Mouse (Mus musculus) adrenal gland, postnatal 14 days (tissue): ENCODE data around the gene Atf7. TPM values are rescaled to one million over a fixed set of nuclear protein-coding genes. Genes with fewer than 3 reads are reported as not detected.
"Not testable (repeated sequence)": the region's sequence is repeated elsewhere in the genome, so short reads cannot be mapped to it uniquely, and the experiment has no call there.

ENCODE experiments used
- DNase-seq: peaks from one replicate; pipeline ENCODE4 v3.0.0; 2021; ENCODE audit warnings: mixed read lengths
- total RNA-seq: library from RNA; stranded (reverse); gene quantifications from 2 replicates; pipeline ENCODE4 v1.2.3, GENCODE M21; 2021

Gene Atf7
- total RNA-seq, 1 experiment from 2014 or later: 76.1 TPM

DNA sequence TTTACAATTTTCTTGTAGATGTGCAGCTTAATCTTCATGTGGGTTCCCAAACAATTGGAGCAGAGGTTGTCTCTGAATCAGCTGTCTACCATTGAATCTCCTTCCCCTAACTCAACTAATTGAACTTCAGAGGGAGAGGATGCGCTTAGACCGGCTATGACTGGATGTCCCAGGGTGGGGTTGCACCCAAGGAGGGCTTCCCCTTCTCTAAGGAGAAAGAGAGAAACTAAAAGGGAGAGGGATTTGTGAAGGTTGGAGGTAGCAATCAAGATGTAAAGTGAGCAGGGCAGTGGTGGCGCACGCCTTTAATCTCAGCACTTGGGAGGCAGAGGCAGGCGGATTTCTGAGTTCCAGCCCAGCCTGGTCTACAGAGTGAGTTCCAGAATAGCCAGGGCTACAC is 5.8 kb downstream of the Atf7 start:
- no peak for DNase-seq

DNA sequence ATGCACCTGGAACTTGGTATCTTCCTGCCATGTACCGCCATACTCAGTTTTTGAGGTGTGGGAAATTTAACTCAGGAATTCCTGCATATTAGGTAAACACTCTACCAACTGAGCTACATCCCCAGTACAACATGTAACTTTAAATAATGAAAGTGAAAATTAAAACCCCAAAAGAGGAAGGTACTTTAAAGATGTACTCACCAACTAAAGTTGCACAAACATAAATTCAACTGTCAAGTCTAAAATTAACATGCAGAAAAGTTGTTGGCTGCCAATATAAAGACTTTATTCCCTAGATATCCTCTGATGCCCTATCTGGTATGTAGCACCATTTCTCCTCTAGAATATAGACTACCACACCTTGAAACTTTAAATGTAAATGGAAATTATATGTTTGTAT is 7.6 kb downstream of the Atf7 start:
- no peak for DNase-seq

DNA sequence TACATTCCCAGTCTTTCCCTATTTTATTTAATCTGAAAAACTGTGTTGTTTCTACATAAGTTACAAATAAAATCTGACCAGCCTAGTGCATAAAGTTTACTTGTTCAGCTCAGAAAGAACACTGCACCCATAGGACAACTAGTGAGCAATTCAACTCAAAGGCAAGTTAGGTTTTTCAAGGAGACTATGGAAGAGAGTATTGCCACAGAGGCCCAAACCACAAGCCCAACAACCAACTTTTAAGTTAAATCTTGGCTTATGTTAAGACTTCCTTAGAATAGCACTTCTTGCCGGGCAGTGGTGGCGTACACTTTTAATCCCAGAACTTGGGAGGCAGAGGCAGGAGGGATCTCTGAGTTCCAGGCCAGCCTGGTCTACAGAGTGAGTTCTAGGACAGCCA is 9.1 kb downstream of the Atf7 start:
- no peak for DNase-seq

DNA sequence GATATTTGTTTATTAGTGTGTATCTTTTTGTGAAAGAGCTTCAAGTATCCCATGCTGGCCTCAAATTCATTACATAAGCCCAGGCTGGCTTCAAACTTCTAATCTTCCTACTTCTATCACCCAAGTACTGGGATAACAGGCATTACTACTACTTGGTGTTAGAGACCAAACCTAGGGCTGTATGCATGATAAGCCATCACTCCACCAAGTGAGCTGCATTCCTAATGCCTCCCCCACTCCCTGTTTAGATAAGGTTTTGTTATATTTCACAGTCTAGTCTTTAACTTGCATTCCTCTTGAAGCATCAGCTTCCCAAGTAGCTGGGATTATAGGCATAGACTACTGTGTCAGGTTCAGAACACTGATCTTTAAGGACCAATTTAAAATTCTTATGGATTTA is 11.0 kb downstream of the Atf7 start:
- DNase-seq: no peak

DNA sequence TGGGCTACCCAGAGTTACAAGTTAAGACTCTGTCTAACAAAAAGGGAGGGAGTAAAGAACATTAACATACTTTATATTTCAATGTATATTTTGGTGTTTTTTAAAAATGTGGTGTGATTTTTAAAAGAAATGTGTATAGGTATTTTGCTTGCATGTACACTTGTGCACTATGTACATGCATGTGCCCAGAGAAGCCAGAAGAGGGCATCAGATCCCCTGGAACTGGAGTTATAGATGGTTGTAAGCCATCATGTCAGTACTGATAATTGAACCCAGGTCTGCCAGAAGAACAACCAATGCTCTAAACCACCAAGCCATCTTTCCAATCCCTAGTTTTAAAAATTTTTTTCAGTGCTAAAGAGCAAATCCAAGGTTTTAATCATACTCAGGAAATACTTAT is 12.3 kb downstream of the Atf7 start:
- no peak for DNase-seq

DNA sequence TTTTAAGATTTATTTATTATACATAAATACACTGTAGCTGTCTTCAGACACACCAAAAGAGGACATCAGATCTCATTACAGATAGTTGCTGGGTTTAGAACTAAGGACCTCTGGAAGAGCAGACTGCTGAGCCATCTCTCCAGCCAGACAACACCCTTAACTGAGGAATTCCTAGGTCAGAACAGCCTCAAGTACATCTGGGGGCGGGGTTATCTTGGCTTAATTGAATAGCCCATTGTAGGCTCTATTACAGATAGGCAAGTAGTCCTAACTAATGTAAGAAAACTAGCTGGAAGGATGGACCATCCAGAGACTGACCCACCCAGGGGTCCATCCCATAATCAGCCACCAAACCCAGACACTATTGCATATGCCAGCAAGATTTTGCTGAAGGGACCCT is 16.7 kb downstream of the Atf7 start:
- not testable (repeated sequence) for DNase-seq

DNA sequence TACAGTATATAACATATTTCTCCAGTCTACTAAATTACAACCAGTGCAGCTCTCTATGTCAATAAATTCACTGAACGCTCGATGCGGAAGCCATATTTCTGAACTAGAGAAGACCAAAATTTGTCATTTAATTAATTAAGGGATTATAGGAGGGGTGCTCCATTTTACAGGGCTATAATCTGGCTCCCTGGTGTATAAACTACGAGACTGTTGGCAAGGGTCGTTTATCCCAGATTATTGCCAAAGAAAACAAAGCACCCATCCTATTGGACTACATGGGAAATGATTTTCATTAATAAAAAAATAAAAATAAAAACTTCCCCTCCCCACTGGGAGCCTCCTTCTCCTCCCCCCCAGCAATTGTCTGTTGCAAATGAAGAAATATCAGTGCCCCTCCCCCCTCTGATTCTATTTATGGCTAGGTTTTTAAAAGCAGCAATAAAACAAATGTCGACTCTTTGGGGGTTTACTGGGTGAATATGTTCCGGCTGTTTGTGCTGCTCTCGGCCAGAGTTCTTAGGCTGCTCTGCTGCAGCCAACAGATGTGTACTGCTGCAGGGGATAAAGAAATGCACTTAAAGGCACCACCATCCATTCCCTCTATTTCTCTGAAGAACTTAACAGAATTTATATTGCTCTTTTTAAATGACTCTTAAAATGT is 31.1 kb downstream of the Atf7 start:
- DNase-seq: peak; percentile 6

DNA sequence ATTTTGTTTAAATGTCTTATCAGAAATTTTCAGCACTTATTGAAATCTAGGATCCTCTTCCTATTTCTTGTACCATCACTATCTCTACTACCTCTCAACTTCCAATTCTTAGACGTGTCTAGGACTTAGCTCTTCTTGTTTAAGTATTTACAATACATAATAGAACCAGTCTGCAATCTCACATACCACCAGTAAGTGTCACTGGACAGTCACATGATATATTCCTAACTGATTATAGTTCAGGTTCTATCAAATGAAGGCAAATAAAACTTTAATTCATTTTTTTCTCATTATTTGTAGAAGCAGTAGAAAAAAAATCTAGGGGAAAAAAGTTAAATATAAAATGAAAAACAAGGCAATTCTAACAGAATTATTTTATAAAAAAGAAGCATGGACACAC is 32.6 kb downstream of the Atf7 start:
- no peak for DNase-seq

DNA sequence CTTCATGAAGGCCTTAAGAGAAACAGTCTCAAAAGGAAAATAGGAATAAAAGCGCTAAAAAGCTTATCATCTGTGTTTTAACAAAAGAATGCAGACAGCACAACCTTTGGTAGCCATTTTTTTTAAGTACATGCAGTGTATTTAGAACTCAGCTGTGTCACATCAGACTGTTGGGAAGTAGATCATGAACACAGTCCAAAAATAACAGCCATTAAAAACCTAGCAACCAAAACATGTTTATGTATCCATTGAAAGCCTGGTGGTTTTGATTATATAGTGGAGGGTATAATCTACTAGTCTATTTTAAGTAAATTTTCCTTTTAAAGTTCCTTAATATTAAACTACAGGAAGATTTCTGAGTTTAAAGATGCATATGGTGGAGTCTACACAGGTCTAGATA is 34.7 kb downstream of the Atf7 start:
- DNase-seq: no peak

DNA sequence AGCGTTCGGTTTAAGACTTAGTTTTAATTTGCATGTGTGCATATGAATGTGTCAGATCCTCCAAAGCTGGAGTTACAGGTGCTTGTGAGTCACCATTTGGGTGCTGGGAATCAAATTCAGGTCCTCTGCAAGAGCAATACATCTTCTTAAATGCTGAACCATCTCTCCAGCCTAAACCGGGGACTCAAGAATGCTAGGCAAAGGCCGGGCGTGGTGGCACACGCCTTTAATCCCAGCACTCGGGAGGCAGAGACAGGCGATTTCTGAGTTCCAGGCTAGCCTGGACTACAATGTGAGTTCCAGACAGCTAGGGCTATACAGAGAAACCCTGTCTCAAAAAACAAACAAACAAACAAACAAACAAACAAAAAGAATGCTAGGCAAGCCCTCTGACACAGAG is 35.4 kb downstream of the Atf7 start:
- no peak for DNase-seq

DNA sequence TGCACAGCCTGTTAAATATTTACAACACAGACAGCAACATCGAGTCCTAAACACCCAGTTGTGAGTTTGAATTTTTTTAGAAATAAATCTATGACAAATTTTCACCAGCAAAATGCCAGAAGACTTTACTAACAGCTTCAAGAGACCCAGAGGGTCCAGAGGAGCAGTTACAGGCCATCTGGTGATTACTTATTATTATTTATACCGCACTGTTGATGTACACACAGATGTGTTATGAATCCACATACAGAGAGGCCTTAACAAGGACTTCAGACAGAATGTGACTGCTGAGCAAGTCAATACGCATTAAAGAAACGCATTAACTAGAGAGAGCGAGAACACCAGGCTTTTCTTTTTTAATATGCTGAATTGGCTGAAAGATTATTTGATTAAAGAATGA is 39.8 kb downstream of the Atf7 start:
- DNase-seq: no peak

DNA sequence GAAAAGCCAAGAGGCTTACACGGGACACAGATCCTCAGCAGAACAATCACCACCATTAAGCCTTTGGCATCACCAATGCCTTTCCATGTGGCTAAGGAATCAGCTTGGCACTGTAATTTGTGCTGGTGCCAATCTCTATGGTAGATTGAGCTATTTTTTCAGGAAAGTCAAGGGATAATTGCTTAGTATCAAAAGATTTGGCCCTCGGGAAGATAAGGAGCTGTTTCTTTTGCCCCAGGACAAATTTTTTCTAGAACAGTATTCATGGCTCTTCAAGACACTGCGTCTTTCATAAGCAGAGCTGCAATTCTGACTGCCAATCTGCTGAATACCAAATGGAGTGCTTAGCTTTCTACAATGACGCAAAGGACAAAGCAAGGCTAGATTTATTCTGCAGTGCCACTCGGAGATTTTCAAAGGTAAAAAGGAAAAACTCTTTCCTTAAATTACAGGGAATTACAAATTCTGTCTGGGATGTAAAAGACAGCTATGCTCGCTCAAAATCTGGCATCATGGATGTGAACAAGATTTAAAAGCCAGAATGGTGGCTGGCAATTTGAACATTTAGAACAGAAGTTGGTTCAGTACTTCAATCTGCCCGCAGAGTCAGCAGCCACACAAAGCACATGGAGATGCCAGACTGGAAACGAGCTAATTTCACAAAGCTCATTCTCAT is 41.4 kb downstream of the Atf7 start:
- no peak for DNase-seq

DNA sequence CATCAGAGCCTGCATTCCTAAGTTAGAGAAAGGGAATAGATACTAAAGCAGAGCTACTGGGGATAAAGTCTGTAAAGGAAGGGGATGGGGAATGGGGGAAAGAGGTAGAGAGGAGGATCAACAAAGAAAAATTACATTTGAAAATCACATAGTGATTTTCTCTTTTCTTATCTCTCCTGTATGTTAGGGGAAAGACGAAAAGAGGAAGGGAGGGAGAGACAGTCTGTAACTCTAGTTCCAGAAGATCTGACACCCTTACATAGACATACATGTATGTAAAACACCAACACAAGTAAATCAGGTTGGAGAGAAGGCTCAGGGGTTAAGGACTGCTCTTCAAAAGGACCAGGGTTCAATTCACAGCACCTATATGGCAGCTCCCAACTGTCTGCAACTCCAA is 44.1 kb downstream of the Atf7 start:
- DNase-seq: no peak

DNA sequence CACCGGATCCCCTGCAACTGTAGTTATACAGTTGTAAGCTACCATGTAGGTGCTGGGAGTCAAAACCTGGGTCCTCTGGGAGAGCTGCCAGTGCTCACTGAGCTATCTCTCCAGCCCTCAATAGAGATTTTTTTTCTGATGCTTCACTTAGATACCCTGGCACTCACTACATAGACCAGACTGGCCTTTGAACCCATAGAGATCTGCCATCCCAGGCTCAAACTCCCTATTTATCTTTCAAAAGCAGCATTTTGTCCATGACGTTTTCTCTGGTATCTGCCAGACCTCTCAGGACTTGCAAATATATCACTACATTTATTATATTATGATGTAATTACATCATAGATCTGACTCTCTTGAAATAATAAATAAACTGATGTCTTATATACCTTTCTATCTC is 46.9 kb downstream of the Atf7 start:
- no peak for DNase-seq

DNA sequence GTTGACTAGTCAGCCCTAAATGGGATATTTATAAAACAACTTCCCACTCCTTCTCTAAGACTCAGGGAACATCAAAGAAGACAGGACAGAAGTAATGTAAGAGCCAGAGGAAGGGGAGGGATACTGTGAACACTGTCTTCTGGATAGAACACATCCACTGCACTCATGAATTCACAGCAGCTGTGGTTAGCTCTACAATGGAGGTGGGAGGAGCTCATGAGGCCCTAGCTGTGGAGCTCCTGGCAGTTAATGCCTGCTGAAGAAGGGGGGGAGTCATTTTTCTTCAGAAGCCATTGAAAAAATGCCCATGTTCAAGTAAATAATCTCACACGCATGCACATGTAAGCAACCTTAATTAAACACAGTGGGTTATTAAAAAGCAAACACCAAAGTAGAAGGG is 48.3 kb downstream of the Atf7 start:
- DNase-seq: no peak

DNA sequence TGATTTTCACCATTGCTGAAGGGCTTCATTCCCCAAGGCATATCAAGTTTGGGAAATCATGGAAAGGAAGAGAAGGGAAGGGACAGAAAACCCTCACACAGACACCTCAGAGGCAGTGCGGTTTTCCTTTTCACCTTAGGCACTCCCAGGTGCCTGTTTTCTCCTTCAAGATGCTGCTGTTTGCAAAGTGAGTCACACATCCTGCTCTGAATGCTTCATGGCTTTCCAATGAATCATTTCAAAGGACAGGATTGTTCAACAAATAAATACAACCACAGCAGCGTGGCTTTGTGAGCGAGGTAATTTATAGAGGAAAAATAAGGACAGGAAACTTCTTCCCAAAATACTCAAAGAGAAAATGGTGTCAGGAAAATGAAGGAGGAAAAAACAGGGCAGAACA is 53.2 kb downstream of the Atf7 start:
- DNase-seq: peak; percentile 6

DNA sequence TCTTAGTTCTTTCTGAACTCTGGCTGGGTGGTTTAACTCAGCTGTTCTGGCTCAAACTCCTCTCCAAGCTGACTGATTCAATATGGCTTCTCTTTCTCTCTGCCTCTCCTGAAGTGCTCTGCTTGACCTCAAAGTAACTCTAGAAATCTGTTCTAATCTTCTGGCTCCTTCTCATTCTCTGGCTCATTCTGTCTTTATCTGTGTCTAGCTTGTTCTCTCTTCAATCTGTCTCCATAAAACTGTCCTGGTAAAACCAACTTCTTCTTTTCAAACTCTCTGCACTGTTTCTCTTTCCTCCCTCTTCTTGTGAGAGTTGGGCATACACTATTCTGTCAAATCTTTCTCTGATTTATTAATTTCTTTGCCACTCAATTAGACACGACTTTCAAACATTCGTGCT is 57.4 kb downstream of the Atf7 start:
- no peak for DNase-seq

DNA sequence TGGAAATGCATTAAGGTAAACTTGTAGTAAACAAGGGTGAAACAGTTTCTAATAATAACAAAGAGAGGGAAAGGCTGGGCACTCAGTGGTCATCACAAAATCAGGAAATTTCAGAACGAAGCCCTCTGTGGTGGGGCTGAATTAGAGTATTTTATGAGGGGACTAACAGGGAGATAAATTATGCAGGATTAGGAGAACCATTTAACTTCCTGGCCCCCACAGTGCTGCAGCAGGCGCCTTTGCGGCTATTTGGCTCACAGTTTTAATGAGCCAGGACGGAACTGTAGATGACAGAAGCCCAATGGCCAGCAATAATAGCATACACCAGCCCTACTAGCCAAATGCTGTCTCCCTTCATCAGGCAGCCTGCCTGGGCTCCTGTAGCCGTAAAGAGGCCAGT is 61.6 kb downstream of the Atf7 start:
- DNase-seq: no peak

DNA sequence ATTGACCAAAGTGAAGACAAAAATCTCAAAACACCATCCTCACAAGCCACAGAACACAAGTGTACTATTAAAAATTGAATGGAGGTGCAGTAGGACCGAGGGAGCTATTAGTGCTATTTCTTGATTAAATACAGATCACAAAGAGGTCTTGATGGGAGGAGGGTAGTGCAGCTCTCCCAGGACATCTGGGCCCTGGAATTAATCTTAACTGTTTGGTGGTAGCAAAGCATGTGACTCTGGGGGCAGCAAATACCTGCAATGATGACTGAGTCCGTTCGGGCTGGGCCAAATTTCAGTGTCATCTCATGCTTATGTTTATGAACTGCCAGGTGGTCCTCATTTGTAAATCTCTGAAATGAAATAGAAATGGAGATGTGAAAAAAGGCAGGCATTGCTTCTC is 62.2 kb downstream of the Atf7 start:
- DNase-seq: no peak

DNA sequence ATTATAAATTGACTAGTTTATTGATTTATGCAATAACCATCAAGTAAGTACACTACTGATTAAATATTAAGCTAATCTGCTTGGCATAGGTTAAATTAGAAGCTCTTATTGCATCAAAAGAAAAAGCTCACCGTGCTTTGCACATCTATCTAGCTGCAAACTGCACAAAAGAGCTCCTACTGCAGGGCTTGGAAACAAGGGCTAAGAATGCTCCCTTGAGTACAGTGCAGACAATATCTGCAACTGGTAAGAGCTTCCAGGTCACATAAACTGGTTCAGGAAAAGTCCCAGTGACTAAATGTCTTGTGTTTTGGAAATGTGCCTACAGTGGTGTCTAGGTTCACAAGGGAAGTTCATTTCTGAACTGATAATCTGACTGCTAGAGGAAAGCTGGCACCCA is 62.8 kb downstream of the Atf7 start:
- DNase-seq: no peak

DNA sequence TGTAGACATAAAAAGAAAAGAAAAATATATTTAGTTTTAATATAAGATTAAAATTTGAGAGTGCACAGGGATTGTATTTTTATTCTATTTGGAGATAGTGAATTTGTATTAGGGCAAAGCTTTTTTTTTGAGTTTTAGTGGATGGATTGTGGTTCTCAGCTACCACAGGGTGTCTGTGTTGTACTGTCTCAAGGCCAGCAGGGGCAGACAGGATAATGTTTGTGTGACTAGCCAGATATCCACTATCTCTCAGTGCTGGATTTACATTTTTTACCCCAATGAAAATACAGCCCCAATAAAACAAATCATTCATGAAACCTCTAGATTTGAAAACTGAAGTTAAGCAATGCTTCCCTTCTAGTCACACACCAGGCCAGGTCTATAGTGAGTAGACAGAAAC is 67.7 kb downstream of the Atf7 start:
- no peak for DNase-seq

DNA sequence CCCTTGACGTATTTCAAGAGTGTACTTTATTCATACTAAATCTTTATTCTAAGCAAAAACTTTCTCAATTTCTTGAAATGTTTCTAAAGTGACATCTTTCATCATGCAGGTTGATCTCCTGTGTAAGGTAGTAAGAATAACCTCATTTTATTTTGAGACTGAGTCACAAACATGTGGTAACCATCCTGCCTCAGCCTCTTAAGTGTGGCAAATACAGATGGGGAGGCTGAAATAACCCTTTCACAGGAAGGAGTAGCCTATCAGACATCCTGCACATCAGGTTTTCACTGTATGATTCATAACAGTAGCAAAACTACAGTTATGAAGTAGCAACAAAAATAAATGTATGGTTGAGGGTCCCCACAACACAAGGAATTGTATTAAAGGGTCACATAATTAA is 69.7 kb downstream of the Atf7 start:
- DNase-seq: no peak

DNA sequence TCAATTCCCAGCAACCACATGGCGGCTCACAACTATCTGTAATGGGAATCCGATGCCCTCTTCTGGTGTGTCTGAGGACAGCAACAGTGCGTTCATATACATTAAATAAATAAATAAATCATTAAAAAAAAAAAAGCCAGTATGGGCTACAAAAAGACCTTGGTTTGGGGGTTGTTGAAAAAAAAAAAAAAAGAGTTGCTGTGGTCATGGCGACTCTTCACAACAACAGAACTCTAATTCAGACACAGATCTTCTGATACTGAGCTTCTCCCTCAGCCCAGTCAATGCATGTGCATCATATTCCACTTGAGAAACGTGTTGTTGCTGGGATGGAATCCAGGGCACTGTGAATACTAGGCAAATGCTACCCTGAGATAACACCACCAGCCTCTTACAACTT is 72.7 kb downstream of the Atf7 start:
- DNase-seq: no peak

DNA sequence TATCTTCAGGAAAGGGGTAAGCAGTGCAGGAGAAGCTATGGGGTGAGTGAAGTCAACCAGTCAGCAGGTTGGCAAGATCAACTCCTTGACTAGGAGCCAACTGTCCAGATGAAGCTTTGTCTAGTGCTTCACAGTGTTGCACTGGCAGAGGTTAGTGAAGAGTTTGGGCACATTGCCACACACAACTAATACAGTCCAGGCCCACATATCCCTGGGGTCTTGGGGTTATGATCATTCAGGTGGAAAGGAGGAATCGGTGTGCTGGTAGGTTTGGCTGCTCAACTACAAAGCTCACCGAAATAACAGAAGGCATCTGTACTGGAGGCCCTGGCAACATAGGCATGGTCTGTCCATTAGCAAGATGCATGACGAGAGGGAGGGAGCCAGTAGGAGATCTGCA is 77.8 kb downstream of the Atf7 start:
- DNase-seq: peak; percentile 14
